Mouse (Mus musculus) G1E (cell line): Measurements from ENCODE around the gene Ccdc88b. TPM values are rescaled to one million over a fixed set of nuclear protein-coding genes. Genes with fewer than 3 reads are reported as not detected.

Source experiments
- ATAC-seq: 2 replicates; pipeline ENCODE4 v1.8.0; 2016; ENCODE audit warnings: mild to moderate bottlenecking; ENCODE audit not compliant: insufficient number of reproducible peaks, poor library complexity, low FRiP score, severe bottlenecking; ENCODE audit errors: extremely low read depth
- DNase-seq: peaks from one replicate; pipeline ENCODE4 v3.0.0; 2012; ENCODE audit warnings: low spot score
- H3K27me3 ChIP-seq: 2 replicates; pipeline ENCODE4 v1.6.1; 2012; ENCODE audit warnings: mild to moderate bottlenecking, low read length, inconsistent platforms; ENCODE audit not compliant: insufficient read depth
- H3K36me3 ChIP-seq: replicated peaks from 2 replicates; pipeline ENCODE3; 2012; ENCODE audit warnings: mild to moderate bottlenecking, inconsistent platforms
- H3K4me1 ChIP-seq: 2 replicates; pipeline ENCODE4 v1.6.1; 2012; ENCODE audit warnings: low read depth, low read length, inconsistent platforms, mixed read lengths; ENCODE audit not compliant: insufficient read depth
- H3K4me3 ChIP-seq: 2 replicates; pipeline ENCODE4 v1.5.1; 2012; ENCODE audit warnings: low read depth, mild to moderate bottlenecking, inconsistent platforms, low read length, moderate library complexity, mixed read lengths
- H3K9me3 ChIP-seq: replicated peaks from 2 replicates; pipeline ENCODE4 v1.6.1; 2012; ENCODE audit warnings: inconsistent platforms
- CTCF ChIP-seq: IDR thresholded peaks from 2 replicates; pipeline ENCODE4 v1.5.1; 2012; ENCODE audit warnings: low read depth, low read length, inconsistent platforms, mixed read lengths
- GATA1 ChIP-seq: IDR thresholded peaks from 2 replicates; pipeline ENCODE4 v1.6.1; 2012; ENCODE audit warnings: borderline replicate concordance, low read length, inconsistent platforms, mixed read lengths
- GATA2 ChIP-seq: IDR thresholded peaks from 2 replicates; pipeline ENCODE4 v1.6.1; 2012; ENCODE audit warnings: low read depth, low read length, inconsistent platforms, borderline replicate concordance
- POLR2AphosphoS5 ChIP-seq: IDR thresholded peaks from 2 replicates; pipeline ENCODE4 v1.6.1; 2012; ENCODE audit warnings: low read depth, low read length, inconsistent platforms; ENCODE audit not compliant: insufficient replicate concordance
- TAL1 ChIP-seq: conservative IDR thresholded peaks from 2 replicates; pipeline ENCODE4 v1.6.1; 2012; ENCODE audit warnings: low read depth, low read length, inconsistent platforms, mixed read lengths
- polyA plus RNA-seq: library from polyadenylated mRNA; stranded (reverse); fragments of >175 nt; gene quantifications from 2 replicates; pipeline ENCODE4 v1.2.3, GENCODE M21; 2012
- total RNA-seq, 2 experiments: library from RNA; stranded (forward) in 1 of 2; stranded (reverse) in 1 of 2; fragments of 200-1000 nt in 1 of 2; fragments of >200 nt in 1 of 2; fragmentation: Nextera tagmentation in 1 of 2; gene quantifications; 2 replicates each; pipeline ENCODE4 v1.2.3; 2014 to 2017

The Ccdc88b gene
- total and polyA plus RNA-seq, 3 experiments: 14.6 to 102 (median 54.3) TPM

DNA sequence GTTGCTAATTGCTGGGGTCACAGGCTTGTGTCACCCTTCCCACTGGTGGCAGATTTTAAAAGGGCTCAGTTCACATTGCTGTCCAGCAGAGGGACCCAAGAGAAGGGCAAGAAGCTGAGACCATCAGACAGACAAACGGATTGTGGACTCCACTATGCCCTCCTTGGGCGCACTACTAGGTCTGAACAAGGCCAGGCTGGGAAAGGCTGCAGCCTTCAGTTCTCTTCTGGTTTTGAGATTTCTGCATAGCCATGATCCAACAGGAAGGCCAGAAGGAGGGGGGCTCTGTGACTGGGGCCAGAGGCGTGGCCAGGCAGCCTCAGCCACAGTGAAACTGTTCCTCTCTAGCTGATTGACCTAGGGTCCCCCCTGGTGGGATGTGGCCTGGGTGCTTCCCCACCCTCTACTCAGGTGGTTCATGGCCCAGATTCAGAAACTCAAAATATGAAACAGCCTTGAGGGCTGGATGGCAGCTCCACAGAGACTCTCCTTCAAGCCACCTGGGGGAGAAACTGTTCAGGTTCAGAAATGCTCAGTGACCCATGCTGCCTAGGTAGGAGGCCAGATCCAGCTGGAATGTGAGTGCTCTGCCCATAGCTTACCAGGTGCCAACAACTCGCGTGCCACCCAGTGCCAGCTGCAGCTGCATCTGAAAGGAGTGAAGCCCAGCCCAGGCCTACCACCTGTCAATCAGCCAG, 13.7 kb upstream of the Ccdc88b start:
- ATAC-seq: no peak
- Histone ChIP-seq H3K4me3 (peak overlapping the region; percentile 37; the same call in 1 of the 2 replicates), H3K9me3 (no peaks in the 10 kb centered on the region), H3K36me3 (no peaks in the 10 kb centered on the region), H3K4me1 (peaks cover 34% of the 10 kb centered on the region), H3K27me3 (peaks cover 7% of the 10 kb centered on the region)
- TF ChIP-seq TAL1 (no peak), CTCF (peak; percentile 62)
- DNase-seq: peak; percentile 44

DNA sequence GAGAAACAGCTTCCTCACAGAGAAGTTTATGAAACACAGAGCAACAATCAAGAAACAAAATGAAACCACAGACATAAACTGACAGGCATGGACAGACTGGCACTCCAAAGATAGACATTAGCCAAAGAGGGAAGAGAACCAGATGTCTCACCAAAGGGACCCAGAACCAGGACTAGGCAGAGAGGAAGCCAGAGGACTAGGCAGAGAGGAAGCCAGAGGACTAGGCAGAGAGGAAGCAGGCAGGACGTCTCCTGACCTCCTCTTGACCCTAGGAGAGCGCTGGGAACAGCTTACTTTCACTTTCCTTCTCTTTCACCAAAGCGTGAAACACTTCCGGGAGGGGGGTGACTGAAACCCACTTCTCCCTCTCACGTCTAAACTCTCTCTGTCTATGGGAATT, 11.3 kb upstream of the Ccdc88b start:
- H3K27me3 ChIP-seq: no peaks in the 10 kb centered on the region
- H3K4me1 ChIP-seq: peaks cover 34% of the 10 kb centered on the region
- no peaks in the 10 kb centered on the region for H3K9me3 ChIP-seq
- H3K4me3 ChIP-seq: peak overlapping the region; percentile 66
- ATAC-seq (peak; percentile 73), DNase-seq (no peak)
- TF ChIP-seq GATA2: no peak
- TF ChIP-seq GATA1: no peak
- no peak for TF ChIP-seq POLR2AphosphoS5
- TF ChIP-seq CTCF: no peak
- no peak for TF ChIP-seq TAL1
- H3K36me3 ChIP-seq: no peaks in the 10 kb centered on the region

DNA sequence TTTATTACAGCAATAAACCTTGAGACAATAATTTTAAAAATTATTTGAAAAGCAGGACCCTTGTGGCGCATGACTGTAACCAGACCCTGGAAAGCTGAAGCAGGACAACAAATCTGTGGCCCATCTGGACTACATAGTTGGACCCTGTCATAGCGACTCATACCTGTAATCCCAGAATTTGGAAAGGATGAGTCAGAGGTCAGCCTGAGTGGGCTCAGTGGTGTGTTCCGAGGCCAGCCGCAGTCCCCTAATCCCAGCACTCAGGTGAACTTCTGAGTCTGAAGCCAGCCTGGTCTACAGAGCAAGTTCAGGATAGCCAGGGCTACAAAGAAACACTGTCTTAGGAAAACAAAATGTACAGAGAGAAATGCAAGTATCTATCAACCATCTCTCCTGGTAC, 3.4 kb upstream of the Ccdc88b start:
- Histone ChIP-seq H3K36me3 (peaks cover 37% of the 10 kb centered on the region), H3K4me3 (no peak overlapping the region), H3K4me1 (peaks cover 43% of the 10 kb centered on the region), H3K27me3 (no peaks in the 10 kb centered on the region), H3K9me3 (no peaks in the 10 kb centered on the region)
- DNase-seq (no peak), ATAC-seq (no peak)
- TF ChIP-seq CTCF: no peak
- no peak for TF ChIP-seq TAL1
- no peak for TF ChIP-seq GATA1
- no peak for TF ChIP-seq GATA2
- no peak for TF ChIP-seq POLR2AphosphoS5

DNA sequence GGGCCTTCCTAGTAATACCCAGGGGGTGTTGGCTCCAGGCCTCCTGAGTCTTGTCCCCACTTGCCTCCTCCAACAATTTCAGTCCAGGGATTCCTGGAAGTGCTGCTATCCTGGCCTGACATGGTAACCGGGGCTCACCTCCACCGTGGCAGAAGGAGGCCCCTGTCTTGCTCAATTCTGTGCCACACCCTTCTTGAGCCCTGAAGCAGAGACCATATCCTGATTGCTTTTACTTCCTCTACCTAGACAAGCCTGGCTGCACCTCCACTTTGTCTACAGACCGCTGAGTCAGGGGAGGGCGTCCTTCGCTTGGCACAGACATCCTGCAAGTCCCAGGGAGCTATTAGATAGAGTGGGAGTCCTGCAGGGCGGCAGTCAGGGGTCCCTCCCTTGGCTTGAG, 2.7 kb upstream of the Ccdc88b start:
- H3K9me3 ChIP-seq: no peaks in the 10 kb centered on the region
- no peak for ATAC-seq
- no peaks in the 10 kb centered on the region for H3K27me3 ChIP-seq
- DNase-seq: no peak
- TF ChIP-seq CTCF: no peak
- no peak for TF ChIP-seq GATA2
- TF ChIP-seq GATA1: no peak
- no peak for TF ChIP-seq POLR2AphosphoS5
- TF ChIP-seq TAL1: no peak
- peak overlapping the region; percentile 33; the same call in 1 of the 2 replicates for H3K4me3 ChIP-seq
- H3K4me1 ChIP-seq: peaks cover 50% of the 10 kb centered on the region
- peaks cover 44% of the 10 kb centered on the region for H3K36me3 ChIP-seq

DNA sequence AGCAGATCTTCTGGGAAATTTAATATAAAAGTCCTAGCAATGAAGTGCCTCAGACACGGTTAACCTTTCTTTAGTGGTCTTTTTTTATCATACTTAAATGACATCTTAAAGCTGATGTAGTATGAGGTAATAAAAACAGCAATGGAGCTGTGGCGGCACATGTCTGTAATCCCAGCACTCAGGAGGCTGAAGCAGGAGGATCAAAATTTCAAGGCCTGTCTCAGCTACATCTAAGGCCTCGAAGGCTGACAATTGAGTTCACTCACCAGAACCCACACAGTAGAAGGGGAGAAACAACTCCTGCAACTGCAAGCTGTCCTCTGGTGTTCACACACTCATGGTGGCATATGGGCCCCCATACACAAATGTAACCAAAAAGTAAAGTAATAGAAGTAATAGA, 2.0 kb upstream of the Ccdc88b start:
- TF ChIP-seq TAL1: no peak
- no peak for TF ChIP-seq CTCF
- TF ChIP-seq POLR2AphosphoS5: no peak
- TF ChIP-seq GATA1: no peak
- ATAC-seq (no peak), DNase-seq (no peak)
- H3K4me1 ChIP-seq: peaks cover 57% of the 10 kb centered on the region
- H3K9me3 ChIP-seq: no peaks in the 10 kb centered on the region
- peaks cover 52% of the 10 kb centered on the region for H3K36me3 ChIP-seq
- no peaks in the 10 kb centered on the region for H3K27me3 ChIP-seq
- H3K4me3 ChIP-seq: no peak overlapping the region

DNA sequence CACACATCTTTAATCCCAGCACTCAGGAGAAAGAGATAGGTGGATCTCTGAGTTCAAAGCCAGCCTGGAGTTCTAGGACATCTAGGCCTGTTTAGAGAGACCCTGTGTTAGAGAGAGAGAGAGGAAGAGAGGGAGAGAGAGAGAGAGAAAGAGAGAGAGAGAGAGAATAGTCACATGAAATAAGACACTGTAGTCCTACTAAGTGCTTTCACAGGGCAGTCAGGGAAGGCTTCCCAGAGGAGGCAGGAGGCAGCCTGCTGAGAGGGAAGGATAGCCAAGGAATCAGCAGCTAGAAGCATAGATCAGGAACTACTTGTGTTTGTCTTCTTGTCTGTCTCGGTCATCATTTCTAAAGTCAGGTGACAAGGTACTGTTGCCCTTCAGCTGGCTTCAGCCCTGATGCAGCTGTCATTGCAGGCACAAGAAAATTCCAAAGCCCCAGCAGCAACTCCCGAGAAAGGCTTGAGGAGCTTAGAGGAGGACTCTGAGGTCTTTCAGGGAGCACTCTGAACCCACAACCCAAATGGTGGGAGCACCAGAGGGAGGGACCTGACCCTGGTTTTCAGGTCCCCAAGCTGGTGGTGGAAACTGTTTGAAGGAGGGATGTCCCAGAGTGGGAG, 1.1 kb upstream of the Ccdc88b start:
- Histone ChIP-seq H3K36me3 (peaks cover 60% of the 10 kb centered on the region), H3K9me3 (no peaks in the 10 kb centered on the region), H3K4me3 (peak overlapping the region; percentile 72), H3K4me1 (peaks cover 64% of the 10 kb centered on the region), H3K27me3 (no peaks in the 10 kb centered on the region)
- no peak for TF ChIP-seq CTCF
- ATAC-seq: no peak
- no peak for DNase-seq
